Mouse (Mus musculus) neural tube, embryonic 15.5 days (tissue): ENCODE measurements around the gene Sugct. TPM values are rescaled to one million over a fixed set of nuclear protein-coding genes. Genes with fewer than 3 reads are reported as not detected.

Experiments used
- ATAC-seq: fragments of 200-750 bp; cut with Nextera tagmentation; 2 replicates; pipeline ENCODE4 v1.8.0; 2017; ENCODE audit warnings: mild to moderate bottlenecking, moderate TSS enrichment, moderate library complexity; ENCODE audit not compliant: low FRiP score
- H3K27ac ChIP-seq: fragments of 300-500 bp; sonication (generic); replicated peaks from 2 replicates; pipeline ENCODE4 v1.5.1; 2015; ENCODE audit warnings: mild to moderate bottlenecking, inconsistent platforms
- H3K27me3 ChIP-seq: fragments of 300-500 bp; sonication (generic); replicated peaks from 2 replicates; pipeline ENCODE4 v1.6.1; 2015; ENCODE audit warnings: inconsistent platforms
- H3K36me3 ChIP-seq: fragments of 300-500 bp; sonication (generic); 2 replicates; pipeline ENCODE4 v1.6.1; 2015; ENCODE audit warnings: inconsistent platforms
- H3K4me1 ChIP-seq: fragments of 300-500 bp; sonication (generic); 2 replicates; pipeline ENCODE4 v1.6.1; 2015; ENCODE audit warnings: inconsistent platforms
- H3K4me2 ChIP-seq: fragments of 300-500 bp; sonication (generic); 2 replicates; pipeline ENCODE4 v1.6.1; 2015; ENCODE audit warnings: inconsistent platforms, mild to moderate bottlenecking, moderate library complexity
- H3K4me3 ChIP-seq: fragments of 300-500 bp; sonication (generic); replicated peaks from 2 replicates; pipeline ENCODE4 v1.5.1; 2015; ENCODE audit warnings: mild to moderate bottlenecking, inconsistent platforms
- H3K9ac ChIP-seq: fragments of 300-500 bp; sonication (generic); replicated peaks from 2 replicates; pipeline ENCODE4 v1.6.1; 2015; ENCODE audit warnings: mild to moderate bottlenecking, inconsistent platforms
- H3K9me3 ChIP-seq: fragments of 300-500 bp; sonication (generic); replicated peaks from 2 replicates; pipeline ENCODE4 v1.6.1; 2016; ENCODE audit warnings: inconsistent platforms
- WGBS: fragments of 180-500 bp; shearing (Covaris S2); methylation state at CpG from one replicate; pipeline ENCODE4 v1.1.7; 2015; ENCODE audit warnings: mixed read lengths; 5-methylcytosine and 5-hydroxymethylcytosine counted together
- polyA plus RNA-seq: library from polyadenylated mRNA; unstranded; fragments of >200 nt; fragmentation: Nextera tagmentation; extraction: Ambion mirVana; gene quantifications from 2 replicates; pipeline ENCODE4 v1.2.1, GENCODE M21; 2015

The Sugct gene
- polyA plus RNA-seq, 1 experiment from 2014 or later, result 2.8 TPM

- no peak overlapping the region for H3K4me2 ChIP-seq
- ATAC-seq, result no peak
- no peaks in the 10 kb centered on the region for H3K27me3 ChIP-seq
- no peak overlapping the region for H3K27ac ChIP-seq
- no peak overlapping the region for H3K4me3 ChIP-seq
- no peaks in the 10 kb centered on the region for H3K9me3 ChIP-seq
- H3K4me1 ChIP-seq, result no peaks in the 10 kb centered on the region
- no peak overlapping the region for H3K9ac ChIP-seq
- 67% methylated on average over 3 of the region's 3 CpGs for WGBS
- H3K36me3 ChIP-seq, result no peaks in the 10 kb centered on the region
These were observed 478.8 kb downstream of the Sugct start for GRCm38 (mm10) chr13:17216524-17216923.

- Histone ChIP-seq H3K9me3 (no peaks in the 10 kb centered on the region), H3K9ac (no peak overlapping the region), H3K36me3 (no peaks in the 10 kb centered on the region), H3K27ac (no peak overlapping the region), H3K27me3 (no peaks in the 10 kb centered on the region), H3K4me2 (no peak overlapping the region), H3K4me3 (no peak overlapping the region), H3K4me1 (no peaks in the 10 kb centered on the region)
- ATAC-seq, result no peak
These were observed 482.7 kb downstream of the Sugct start for GRCm38 (mm10) chr13:17212681-17213080.

GRCm38 (mm10) chr13:17190180-17190762 lies 505.1 kb downstream of the Sugct start:
- Histone ChIP-seq H3K4me3 (no peak overlapping the region), H3K27me3 (no peaks in the 10 kb centered on the region), H3K4me1 (no peaks in the 10 kb centered on the region), H3K27ac (no peak overlapping the region), H3K4me2 (no peak overlapping the region), H3K36me3 (no peaks in the 10 kb centered on the region), H3K9ac (no peak overlapping the region), H3K9me3 (no peaks in the 10 kb centered on the region)
- no peak for ATAC-seq
- WGBS, result 66% methylated on average over 3 of the region's 3 CpGs

- H3K27ac ChIP-seq, result no peak overlapping the region
- H3K27me3 ChIP-seq, result no peaks in the 10 kb centered on the region
- H3K4me3 ChIP-seq, result no peak overlapping the region
- no peak overlapping the region for H3K9ac ChIP-seq
- no peaks in the 10 kb centered on the region for H3K9me3 ChIP-seq
- ATAC-seq, result no peak
- no peak overlapping the region for H3K4me2 ChIP-seq
- 54% methylated on average over 8 of the region's 8 CpGs for WGBS
- no peaks in the 10 kb centered on the region for H3K4me1 ChIP-seq
- H3K36me3 ChIP-seq, result no peaks in the 10 kb centered on the region
These were observed 510.1 kb downstream of the Sugct start for GRCm38 (mm10) chr13:17185253-17185652.

GRCm38 (mm10) chr13:17165917-17166316 lies 529.4 kb downstream of the Sugct start:
- Histone ChIP-seq H3K4me1 (no peaks in the 10 kb centered on the region), H3K27ac (no peak overlapping the region), H3K4me2 (no peak overlapping the region), H3K9me3 (no peaks in the 10 kb centered on the region), H3K4me3 (no peak overlapping the region), H3K9ac (no peak overlapping the region), H3K27me3 (no peaks in the 10 kb centered on the region), H3K36me3 (no peaks in the 10 kb centered on the region)
- 80% methylated on average over 3 of the region's 3 CpGs for WGBS
- no peak for ATAC-seq

GRCm38 (mm10) chr13:17164721-17165120 lies 530.6 kb downstream of the Sugct start:
- no peaks in the 10 kb centered on the region for H3K9me3 ChIP-seq
- no peak overlapping the region for H3K4me3 ChIP-seq
- no peaks in the 10 kb centered on the region for H3K27me3 ChIP-seq
- WGBS, result 81% methylated on average over 3 of the region's 3 CpGs
- H3K4me2 ChIP-seq, result no peak overlapping the region
- no peak for ATAC-seq
- no peaks in the 10 kb centered on the region for H3K4me1 ChIP-seq
- H3K36me3 ChIP-seq, result no peaks in the 10 kb centered on the region
- no peak overlapping the region for H3K9ac ChIP-seq
- no peak overlapping the region for H3K27ac ChIP-seq

GRCm38 (mm10) chr13:17146441-17146992 lies 548.8 kb downstream of the Sugct start:
- no peak overlapping the region for H3K9ac ChIP-seq
- no peak overlapping the region for H3K27ac ChIP-seq
- H3K4me3 ChIP-seq, result no peak overlapping the region
- H3K4me2 ChIP-seq, result no peak overlapping the region
- no peaks in the 10 kb centered on the region for H3K9me3 ChIP-seq
- ATAC-seq, result no peak
- H3K27me3 ChIP-seq, result no peaks in the 10 kb centered on the region
- no peaks in the 10 kb centered on the region for H3K36me3 ChIP-seq
- no peaks in the 10 kb centered on the region for H3K4me1 ChIP-seq

- Histone ChIP-seq H3K36me3 (no peaks in the 10 kb centered on the region), H3K9ac (no peak overlapping the region), H3K4me1 (no peaks in the 10 kb centered on the region), H3K27ac (no peak overlapping the region), H3K9me3 (no peaks in the 10 kb centered on the region), H3K27me3 (no peaks in the 10 kb centered on the region), H3K4me3 (no peak overlapping the region), H3K4me2 (no peak overlapping the region)
- no peak for ATAC-seq
- 68% methylated on average over 3 of the region's 3 CpGs for WGBS
These were observed 579.3 kb downstream of the Sugct start for GRCm38 (mm10) chr13:17116073-17116472.

GRCm38 (mm10) chr13:17102372-17102771 lies 593.0 kb downstream of the Sugct start:
- WGBS, result 97% methylated on average over 1 of the region's 1 CpGs
- no peak overlapping the region for H3K9ac ChIP-seq
- no peak overlapping the region for H3K4me3 ChIP-seq
- H3K4me2 ChIP-seq, result no peak overlapping the region
- H3K27ac ChIP-seq, result no peak overlapping the region
- no peaks in the 10 kb centered on the region for H3K36me3 ChIP-seq
- ATAC-seq, result no peak
- H3K9me3 ChIP-seq, result no peaks in the 10 kb centered on the region
- H3K27me3 ChIP-seq, result no peaks in the 10 kb centered on the region
- H3K4me1 ChIP-seq, result no peaks in the 10 kb centered on the region

GRCm38 (mm10) chr13:17086547-17086946 lies 608.8 kb downstream of the Sugct start:
- H3K27ac ChIP-seq, result no peak overlapping the region
- H3K36me3 ChIP-seq, result no peaks in the 10 kb centered on the region
- no peaks in the 10 kb centered on the region for H3K27me3 ChIP-seq
- no peaks in the 10 kb centered on the region for H3K9me3 ChIP-seq
- H3K4me1 ChIP-seq, result no peaks in the 10 kb centered on the region
- WGBS, result 71% methylated on average over 2 of the region's 2 CpGs
- no peak overlapping the region for H3K9ac ChIP-seq
- ATAC-seq, result no peak
- H3K4me2 ChIP-seq, result no peak overlapping the region
- H3K4me3 ChIP-seq, result no peak overlapping the region

- H3K27me3 ChIP-seq, result no peaks in the 10 kb centered on the region
- H3K4me2 ChIP-seq, result no peak overlapping the region
- H3K36me3 ChIP-seq, result no peaks in the 10 kb centered on the region
- ATAC-seq, result no peak
- H3K9me3 ChIP-seq, result no peaks in the 10 kb centered on the region
- no peak overlapping the region for H3K4me3 ChIP-seq
- no peak overlapping the region for H3K27ac ChIP-seq
- no peaks in the 10 kb centered on the region for H3K4me1 ChIP-seq
- no peak overlapping the region for H3K9ac ChIP-seq
These were observed 609.2 kb downstream of the Sugct start for GRCm38 (mm10) chr13:17086146-17086545.

- no peaks in the 10 kb centered on the region for H3K9me3 ChIP-seq
- no peak overlapping the region for H3K9ac ChIP-seq
- no peaks in the 10 kb centered on the region for H3K36me3 ChIP-seq
- ATAC-seq, result no peak
- WGBS, result 72% methylated on average over 6 of the region's 6 CpGs
- no peak overlapping the region for H3K4me2 ChIP-seq
- H3K27me3 ChIP-seq, result no peaks in the 10 kb centered on the region
- H3K27ac ChIP-seq, result no peak overlapping the region
- H3K4me3 ChIP-seq, result no peak overlapping the region
- no peaks in the 10 kb centered on the region for H3K4me1 ChIP-seq
These were observed 610.2 kb downstream of the Sugct start for GRCm38 (mm10) chr13:17084946-17085852.
